Mouse (Mus musculus): ENCODE measurements around the gene Limch1. TPM values are rescaled to one million over a fixed set of nuclear protein-coding genes. Genes with fewer than 3 reads are reported as not detected.

Limch1 gene
- total RNA-seq, 2 experiments from 2014 or later: 110 to 125 TPM

GRCm38 (mm10) chr5:66781507-66781906 lies 35.9 kb downstream of the Limch1 start:
- no peak for DNase-seq (ENCODE audit: extremely low spot score in 1 of 2, low spot score in 1 of 2)

GRCm38 (mm10) chr5:66782851-66783250 lies 37.2 kb downstream of the Limch1 start:
- DNase-seq (ENCODE audit: extremely low spot score in 1 of 2, low spot score in 1 of 2): no peak

- no peak for DNase-seq (ENCODE audit: extremely low spot score in 1 of 2, low spot score in 1 of 2)
Observed at GRCm38 (mm10) chr5:66784624-66785361, 39.2 kb downstream of the Limch1 start.

GRCm38 (mm10) chr5:66785995-66786620 lies 40.5 kb downstream of the Limch1 start:
- DNase-seq (ENCODE audit: extremely low spot score in 1 of 2, low spot score in 1 of 2): no peak

GRCm38 (mm10) chr5:66786621-66787061 lies 41.0 kb downstream of the Limch1 start:
- DNase-seq (ENCODE audit: extremely low spot score in 1 of 2, low spot score in 1 of 2): no peak

- DNase-seq (ENCODE audit: extremely low spot score in 1 of 2, low spot score in 1 of 2): no peak
Observed at GRCm38 (mm10) chr5:66789041-66789440, 43.4 kb downstream of the Limch1 start.

GRCm38 (mm10) chr5:66791161-66791560 lies 45.5 kb downstream of the Limch1 start:
- DNase-seq (ENCODE audit: extremely low spot score in 1 of 2, low spot score in 1 of 2): no peak

GRCm38 (mm10) chr5:66793251-66793650 lies 47.6 kb downstream of the Limch1 start:
- no peak for DNase-seq (ENCODE audit: extremely low spot score in 1 of 2, low spot score in 1 of 2)

GRCm38 (mm10) chr5:66797326-66797725 lies 51.7 kb downstream of the Limch1 start:
- no peak for DNase-seq (ENCODE audit: extremely low spot score in 1 of 2, low spot score in 1 of 2)

- no peak for DNase-seq (ENCODE audit: extremely low spot score in 1 of 2, low spot score in 1 of 2)
Observed at GRCm38 (mm10) chr5:66798135-66798534, 52.5 kb downstream of the Limch1 start.

GRCm38 (mm10) chr5:66798591-66799003 lies 53.0 kb downstream of the Limch1 start:
- DNase-seq (ENCODE audit: extremely low spot score in 1 of 2, low spot score in 1 of 2): no peak

- no peak for DNase-seq (ENCODE audit: extremely low spot score in 1 of 2, low spot score in 1 of 2)
Observed at GRCm38 (mm10) chr5:66800243-66800642, 54.6 kb downstream of the Limch1 start.

- no peak for DNase-seq (ENCODE audit: extremely low spot score in 1 of 2, low spot score in 1 of 2)
Observed at GRCm38 (mm10) chr5:66800977-66801376, 55.4 kb downstream of the Limch1 start.

GRCm38 (mm10) chr5:66802196-66802595 lies 56.6 kb downstream of the Limch1 start:
- DNase-seq (ENCODE audit: extremely low spot score in 1 of 2, low spot score in 1 of 2): no peak

- DNase-seq (ENCODE audit: extremely low spot score in 1 of 2, low spot score in 1 of 2): no peak
Observed at GRCm38 (mm10) chr5:66806335-66806734, 60.7 kb downstream of the Limch1 start.

- DNase-seq (ENCODE audit: extremely low spot score in 1 of 2, low spot score in 1 of 2): no peak
Observed at GRCm38 (mm10) chr5:66807737-66808136, 62.1 kb downstream of the Limch1 start.

- DNase-seq (ENCODE audit: extremely low spot score in 1 of 2, low spot score in 1 of 2): no peak
Observed at GRCm38 (mm10) chr5:66809016-66809570, 63.5 kb downstream of the Limch1 start.

GRCm38 (mm10) chr5:66810396-66810795 lies 64.8 kb downstream of the Limch1 start:
- DNase-seq (ENCODE audit: extremely low spot score in 1 of 2, low spot score in 1 of 2): no peak

GRCm38 (mm10) chr5:66814674-66815073 lies 69.0 kb downstream of the Limch1 start:
- no peak for DNase-seq (ENCODE audit: extremely low spot score in 1 of 2, low spot score in 1 of 2)

- DNase-seq (ENCODE audit: extremely low spot score in 1 of 2, low spot score in 1 of 2): no peak
Observed at GRCm38 (mm10) chr5:66815877-66816276, 70.2 kb downstream of the Limch1 start.

- DNase-seq (ENCODE audit: extremely low spot score in 1 of 2, low spot score in 1 of 2): no peak
Observed at GRCm38 (mm10) chr5:66816751-66817150, 71.1 kb downstream of the Limch1 start.

Measured in layer of hippocampus, postnatal 25 days (tissue).